27 mouse cellular contexts compared by ENCODE assay signal in genomic region chr6:100937802-100938201, GRCm38 (mm10).
"Had no signal": no experiment of that assay in that cellular context is flagged by ENCODE, and none has a peak within 500 bp of the region (broad histone marks: within the 10 kb centered on the region; RNA-seq: fewer than 3 reads in every experiment).

No protein-coding gene starts in this region.

- H3K36me3 ChIP-seq: embryonic facial prominence, embryonic 10.5 days; embryonic facial prominence, embryonic 12.5 days; embryonic facial prominence, embryonic 13.5 days; embryonic facial prominence, embryonic 15.5 days; forebrain, embryonic 10.5 days; forebrain, embryonic 12.5 days; forebrain, embryonic 15.5 days had no signal

- H3K27ac ChIP-seq: embryonic facial prominence, embryonic 10.5 days; embryonic facial prominence, embryonic 12.5 days; embryonic facial prominence, embryonic 13.5 days; embryonic facial prominence, embryonic 15.5 days; forebrain, embryonic 10.5 days; forebrain, embryonic 12.5 days; forebrain, embryonic 13.5 days; forebrain, embryonic 15.5 days; gastrocnemius, adult 2 months; heart, adult 2 months had no signal

- DNase-seq: cerebellum, adult 2 months; cerebellum, adult 8-10 months; cerebellum, adult 9-10 months; cerebellum, adult 9-11 months; cerebellum, postnatal 14 days; cerebellum, postnatal 25 days; cerebellum, postnatal 36 days; embryo, embryonic 11 days; forebrain, postnatal 0 days; gastrocnemius, adult 2 months; gastrocnemius, postnatal 10 days; gastrocnemius, postnatal 14 days; gastrocnemius, postnatal 25 days; gastrocnemius, postnatal 36 days; heart, adult 18-20 months; heart, adult 2 months had no signal

- H3K4me3 ChIP-seq: embryonic facial prominence, embryonic 10.5 days; embryonic facial prominence, embryonic 12.5 days; embryonic facial prominence, embryonic 13.5 days; embryonic facial prominence, embryonic 15.5 days; erythroblast, embryonic 14.5 days; forebrain, embryonic 10.5 days; forebrain, embryonic 12.5 days; forebrain, embryonic 13.5 days; forebrain, embryonic 15.5 days; gastrocnemius, adult 2 months; heart, adult 2 months had no signal

- H3K4me1 ChIP-seq: embryonic facial prominence, embryonic 10.5 days; forebrain, embryonic 12.5 days; forebrain, embryonic 15.5 days had no signal

- H3K4me2 ChIP-seq: embryonic facial prominence, embryonic 12.5 days; embryonic facial prominence, embryonic 15.5 days; forebrain, embryonic 12.5 days; forebrain, embryonic 13.5 days; forebrain, embryonic 15.5 days had no signal

- H3K27me3 ChIP-seq: embryonic facial prominence, embryonic 12.5 days; embryonic facial prominence, embryonic 13.5 days; embryonic facial prominence, embryonic 15.5 days; forebrain, embryonic 12.5 days; forebrain, embryonic 13.5 days; forebrain, embryonic 15.5 days had no signal

- H3K9me3 ChIP-seq: embryonic facial prominence, embryonic 10.5 days; embryonic facial prominence, embryonic 12.5 days; embryonic facial prominence, embryonic 13.5 days; embryonic facial prominence, embryonic 15.5 days; forebrain, embryonic 10.5 days; forebrain, embryonic 12.5 days; forebrain, embryonic 13.5 days; forebrain, embryonic 15.5 days had no signal

- H3K9ac ChIP-seq: embryonic facial prominence, embryonic 12.5 days; embryonic facial prominence, embryonic 13.5 days; embryonic facial prominence, embryonic 15.5 days; forebrain, embryonic 12.5 days; forebrain, embryonic 13.5 days; forebrain, embryonic 15.5 days; forebrain, postnatal 0 days had no signal

- ATAC-seq: forebrain, embryonic 13.5 days; forebrain, embryonic 14.5 days; forebrain, embryonic 15.5 days; forebrain, embryonic 16.5 days had no signal
